Mouse (Mus musculus) limb, embryonic 15.5 days (tissue): ENCODE data around the gene Mphosph9. TPM values are rescaled to one million over a fixed set of nuclear protein-coding genes. Genes with fewer than 3 reads are reported as not detected.
"Not testable (repeated sequence)": the region's sequence is repeated elsewhere in the genome, so short reads cannot be mapped to it uniquely, and the experiment has no call there.

Experiments
- ATAC-seq: fragments of 200-750 bp; cut with Nextera tagmentation; 2 replicates; pipeline ENCODE4 v1.8.0; 2017; ENCODE audit warnings: low read depth, moderate TSS enrichment; ENCODE audit not compliant: insufficient number of reproducible peaks, low FRiP score, low TSS enrichment
- H3K27ac ChIP-seq: fragments of 300-500 bp; sonication (generic); 2 replicates; pipeline ENCODE4 v1.5.1; 2015; ENCODE audit warnings: moderate library complexity, mild to moderate bottlenecking, inconsistent platforms
- H3K27me3 ChIP-seq: fragments of 300-500 bp; sonication (generic); 2 replicates; pipeline ENCODE4 v1.6.1; 2015; ENCODE audit warnings: inconsistent platforms
- H3K36me3 ChIP-seq: fragments of 300-500 bp; sonication (generic); 2 replicates; pipeline ENCODE4 v1.6.1; 2015; ENCODE audit warnings: inconsistent platforms
- H3K4me1 ChIP-seq: fragments of 300-500 bp; sonication (generic); 2 replicates; pipeline ENCODE4 v1.6.1; 2015; ENCODE audit warnings: inconsistent platforms
- H3K4me2 ChIP-seq: fragments of 300-500 bp; sonication (generic); 2 replicates; pipeline ENCODE4 v1.6.1; 2015; ENCODE audit warnings: mild to moderate bottlenecking, inconsistent platforms
- H3K4me3 ChIP-seq: fragments of 300-500 bp; sonication (generic); 2 replicates; pipeline ENCODE4 v1.5.1; 2015; ENCODE audit warnings: mild to moderate bottlenecking, inconsistent platforms
- H3K9ac ChIP-seq: fragments of 300-500 bp; sonication (generic); 2 replicates; pipeline ENCODE4 v1.6.1; 2015; ENCODE audit warnings: inconsistent platforms
- H3K9me3 ChIP-seq: fragments of 300-500 bp; sonication (generic); 2 replicates; pipeline ENCODE4 v1.6.1; 2016; ENCODE audit warnings: inconsistent platforms
- WGBS: fragments of 180-500 bp; shearing (Covaris S2); methylation state at CpG from one replicate; pipeline ENCODE4 v1.1.7; 2015; 5-methylcytosine and 5-hydroxymethylcytosine counted together
- polyA plus RNA-seq: library from polyadenylated mRNA; unstranded; fragments of >200 nt; fragmentation: Nextera tagmentation; extraction: Ambion mirVana; gene quantifications from 2 replicates; pipeline ENCODE4 v1.2.1, GENCODE M21; 2015

The Mphosph9 gene
- 6.7 and 8.2 TPM in 2 replicates for polyA plus RNA-seq

GRCm38 (mm10) chr5:124327510-124328364 lies at the start of gene Mphosph9, which contains the start of gene 2810006K23Rik:
Gene Mphosph9, minus strand, starts transcription at chr5:124327972.
Gene 2810006K23Rik, plus strand, starts transcription at chr5:124328089.
- Histone ChIP-seq H3K9ac (peak within 1 kb of the TSS; percentile 67), H3K4me1 (peaks cover 17% of the 10 kb centered on the region), H3K9me3 (no peaks in the 10 kb centered on the region), H3K4me3 (peak within 1 kb of the TSS; percentile 75), H3K4me2 (peak within 1 kb of the TSS; percentile 85), H3K36me3 (peaks cover 8% of the 10 kb centered on the region), H3K27ac (peak within 1 kb of the TSS; percentile 97), H3K27me3 (no peaks in the 10 kb centered on the region)
- WGBS, result under 1% methylated on average over 72 of the region's 72 CpGs
- ATAC-seq, result peak; percentile 98

GRCm38 (mm10) chr5:124377149-124377548 lies 49.4 kb upstream of the Mphosph9 start:
- no peaks in the 10 kb centered on the region for H3K27me3 ChIP-seq
- peaks cover 84% of the 10 kb centered on the region for H3K36me3 ChIP-seq
- no peak overlapping the region for H3K4me3 ChIP-seq
- no peak overlapping the region for H3K9ac ChIP-seq
- no peak overlapping the region for H3K27ac ChIP-seq
- no peaks in the 10 kb centered on the region for H3K9me3 ChIP-seq
- 93% methylated on average over 4 of the region's 4 CpGs for WGBS
- H3K4me2 ChIP-seq, result no peak overlapping the region
- ATAC-seq, result no peak
- no peaks in the 10 kb centered on the region for H3K4me1 ChIP-seq

- Histone ChIP-seq H3K9ac (no peak overlapping the region), H3K27me3 (no peaks in the 10 kb centered on the region), H3K4me1 (no peaks in the 10 kb centered on the region), H3K36me3 (peaks cover 84% of the 10 kb centered on the region), H3K4me2 (no peak overlapping the region), H3K9me3 (no peaks in the 10 kb centered on the region), H3K27ac (no peak overlapping the region), H3K4me3 (no peak overlapping the region)
- no peak for ATAC-seq
- 98% methylated on average over 1 of the region's 1 CpGs for WGBS
These were observed 48.6 kb upstream of the Mphosph9 start for GRCm38 (mm10) chr5:124376401-124376800.

GRCm38 (mm10) chr5:124374298-124374697 lies 46.5 kb upstream of the Mphosph9 start:
- H3K4me1 ChIP-seq, result no peaks in the 10 kb centered on the region
- ATAC-seq, result no peak
- H3K4me3 ChIP-seq, result no peak overlapping the region
- 89% methylated on average over 7 of the region's 7 CpGs for whole genome bisulfite sequencing
- no peak overlapping the region for H3K4me2 ChIP-seq
- no peak overlapping the region for H3K27ac ChIP-seq
- H3K27me3 ChIP-seq, result no peaks in the 10 kb centered on the region
- no peak overlapping the region for H3K9ac ChIP-seq
- H3K9me3 ChIP-seq, result no peaks in the 10 kb centered on the region
- H3K36me3 ChIP-seq, result peaks cover 85% of the 10 kb centered on the region

- Histone ChIP-seq H3K4me2 (no peak overlapping the region), H3K4me3 (no peak overlapping the region), H3K9ac (no peak overlapping the region), H3K27ac (no peak overlapping the region), H3K27me3 (no peaks in the 10 kb centered on the region), H3K4me1 (no peaks in the 10 kb centered on the region), H3K36me3 (peaks cover 39% of the 10 kb centered on the region), H3K9me3 (no peaks in the 10 kb centered on the region)
- 69% methylated on average over 3 of the region's 3 CpGs for WGBS
- no peak for ATAC-seq
These were observed 38.9 kb upstream of the Mphosph9 start for GRCm38 (mm10) chr5:124366721-124367120.

- Histone ChIP-seq H3K4me1 (no peaks in the 10 kb centered on the region), H3K9me3 (no peaks in the 10 kb centered on the region), H3K27ac (no peak overlapping the region), H3K4me2 (no peak overlapping the region), H3K27me3 (no peaks in the 10 kb centered on the region), H3K4me3 (no peak overlapping the region), H3K9ac (no peak overlapping the region), H3K36me3 (peaks cover 29% of the 10 kb centered on the region)
- no peak for ATAC-seq
- 91% methylated on average over 2 of the region's 2 CpGs for WGBS
These were observed 38.0 kb upstream of the Mphosph9 start for GRCm38 (mm10) chr5:124365754-124366153.

GRCm38 (mm10) chr5:124364173-124364918 lies 36.6 kb upstream of the Mphosph9 start:
- Histone ChIP-seq H3K36me3 (peaks cover 17% of the 10 kb centered on the region), H3K4me3 (no peak overlapping the region), H3K27me3 (no peaks in the 10 kb centered on the region), H3K27ac (no peak overlapping the region), H3K9ac (no peak overlapping the region), H3K9me3 (no peaks in the 10 kb centered on the region), H3K4me1 (no peaks in the 10 kb centered on the region), H3K4me2 (no peak overlapping the region)
- ATAC-seq, result no peak
- WGBS, result 87% methylated on average over 6 of the region's 6 CpGs

GRCm38 (mm10) chr5:124362982-124363381 lies 35.2 kb upstream of the Mphosph9 start, which contains the start of gene Cdk2ap1:
Gene Cdk2ap1, minus strand, starts transcription at chr5:124363082.
- ATAC-seq, H3K27ac ChIP-seq, H3K4me2 ChIP-seq, H3K9ac ChIP-seq, H3K4me1 ChIP-seq, H3K27me3 ChIP-seq, H3K4me3 ChIP-seq, H3K9me3 ChIP-seq, H3K36me3 ChIP-seq: not testable (repeated sequence)
- WGBS, result 88% methylated on average over 5 of the region's 5 CpGs

- Histone ChIP-seq H3K4me1 (peaks cover 4% of the 10 kb centered on the region; the same call in 1 of the 2 replicates), H3K4me2 (no peak overlapping the region), H3K9ac (no peak overlapping the region), H3K36me3 (no peaks in the 10 kb centered on the region), H3K27me3 (no peaks in the 10 kb centered on the region), H3K4me3 (no peak overlapping the region), H3K27ac (no peak overlapping the region), H3K9me3 (no peaks in the 10 kb centered on the region)
- ATAC-seq, result no peak
- WGBS, result 86% methylated on average over 2 of the region's 2 CpGs
These were observed 31.9 kb upstream of the Mphosph9 start for GRCm38 (mm10) chr5:124359641-124360040.

- Histone ChIP-seq H3K4me2 (no peak overlapping the region), H3K9me3 (no peaks in the 10 kb centered on the region), H3K27ac (no peak overlapping the region), H3K4me1 (peaks cover 12% of the 10 kb centered on the region), H3K36me3 (no peaks in the 10 kb centered on the region), H3K27me3 (no peaks in the 10 kb centered on the region), H3K9ac (no peak overlapping the region), H3K4me3 (no peak overlapping the region)
- no peak for ATAC-seq
- WGBS, result 46% methylated on average over 3 of the region's 3 CpGs
These were observed 28.9 kb upstream of the Mphosph9 start for GRCm38 (mm10) chr5:124356695-124357094.

GRCm38 (mm10) chr5:124355425-124355959 lies 27.7 kb upstream of the Mphosph9 start:
- H3K9ac ChIP-seq, result peak overlapping the region; percentile 31; the same call in 1 of the 2 replicates
- no peak for ATAC-seq
- 4% methylated on average over 12 of the region's 12 CpGs for WGBS
- H3K4me3 ChIP-seq, result peak overlapping the region; percentile 88
- H3K4me2 ChIP-seq, result peak overlapping the region; percentile 50
- H3K9me3 ChIP-seq, result no peaks in the 10 kb centered on the region
- H3K27me3 ChIP-seq, result no peaks in the 10 kb centered on the region
- peaks cover 25% of the 10 kb centered on the region for H3K4me1 ChIP-seq
- H3K27ac ChIP-seq, result no peak overlapping the region
- H3K36me3 ChIP-seq, result no peaks in the 10 kb centered on the region
